Mouse (Mus musculus): ENCODE measurements at regions not wholly inside any gene's neighbourhood (a gene's known extent, or its start where the extent isn't known, plus 50 kb on each side); places are given as distances from the start of the nearest gene placed in this dataset.

GRCm38 (mm10) chr1:73725486-73725885 lies 398.8 kb downstream of the Tns1 start:
- DNase-seq = peak; percentile 39

DNA sequence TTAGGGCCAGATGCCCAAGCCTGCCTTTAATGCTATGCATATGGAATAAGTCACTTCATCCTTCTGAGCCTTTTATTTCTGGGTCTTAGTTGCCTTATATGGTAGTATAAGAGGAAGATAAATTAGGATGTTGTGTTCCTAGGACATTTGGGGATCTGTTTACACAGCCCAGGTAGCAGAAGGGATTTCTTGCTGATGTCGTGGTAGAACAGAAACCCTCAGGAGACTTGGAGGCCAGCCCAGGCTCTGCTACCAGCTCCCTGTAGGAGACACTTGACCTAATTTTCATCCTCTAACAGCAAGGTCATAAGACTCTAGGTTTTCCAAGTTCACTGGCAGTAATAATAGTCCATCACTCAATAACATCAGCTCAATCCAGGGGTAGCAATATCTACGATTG lies 399.7 kb downstream of the Tns1 start:
- peak; percentile 88 for DNase-seq

DNA sequence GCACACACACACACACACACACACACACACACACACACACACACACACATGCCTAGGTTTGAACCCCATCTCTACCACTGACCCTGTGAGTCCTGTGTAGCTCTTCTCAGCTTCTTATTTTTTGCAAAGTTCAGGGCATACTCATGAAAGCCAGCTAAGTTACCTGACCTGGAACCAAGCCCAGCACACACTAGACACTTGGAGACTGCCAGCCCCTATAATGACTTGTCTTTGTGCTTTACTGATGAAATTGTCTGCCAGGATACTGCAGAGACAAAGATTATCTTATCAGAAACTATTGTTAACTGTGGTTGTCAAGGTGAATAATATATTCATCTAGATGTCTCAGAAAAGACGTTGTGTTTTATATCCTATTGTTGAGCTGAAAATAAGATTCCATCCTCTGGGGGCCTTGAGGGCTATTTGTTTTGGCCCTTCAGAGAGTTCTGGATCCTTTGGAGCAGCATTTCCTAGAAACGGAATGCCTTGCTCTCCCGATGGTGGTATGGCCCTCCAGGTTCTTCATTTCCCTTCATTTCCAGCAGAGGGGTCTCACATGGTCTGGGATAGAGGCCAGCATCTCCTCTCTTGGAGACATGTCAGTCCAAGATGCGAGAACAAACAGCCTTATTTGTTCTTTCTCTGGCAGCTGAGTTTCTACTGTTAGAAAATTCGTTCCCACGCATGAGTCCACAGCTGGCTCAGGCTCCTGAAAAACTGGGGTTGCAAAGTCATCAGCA lies 402.6 kb downstream of the Tns1 start:
- no peak for DNase-seq

DNA sequence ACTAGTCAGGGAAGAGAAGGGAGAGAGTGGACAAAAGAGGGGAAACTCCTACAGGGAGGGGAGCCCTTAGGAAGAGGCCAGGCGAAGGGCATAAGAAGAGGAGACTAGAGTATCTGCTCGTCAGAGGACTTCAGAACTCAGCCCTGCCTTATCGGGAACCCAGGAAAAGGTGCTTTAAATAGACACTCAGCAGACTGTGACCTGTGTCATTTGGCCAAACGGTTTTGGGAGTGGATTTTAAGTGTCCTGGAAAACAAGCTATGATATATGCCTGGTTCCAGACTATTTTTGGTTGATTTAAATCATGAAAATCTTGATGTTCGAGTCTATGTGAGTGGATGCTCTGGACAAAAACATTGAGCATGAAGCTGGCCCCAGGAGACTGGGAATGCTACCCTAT lies 405.8 kb downstream of the Tns1 start:
- no peak for DNase-seq

DNA sequence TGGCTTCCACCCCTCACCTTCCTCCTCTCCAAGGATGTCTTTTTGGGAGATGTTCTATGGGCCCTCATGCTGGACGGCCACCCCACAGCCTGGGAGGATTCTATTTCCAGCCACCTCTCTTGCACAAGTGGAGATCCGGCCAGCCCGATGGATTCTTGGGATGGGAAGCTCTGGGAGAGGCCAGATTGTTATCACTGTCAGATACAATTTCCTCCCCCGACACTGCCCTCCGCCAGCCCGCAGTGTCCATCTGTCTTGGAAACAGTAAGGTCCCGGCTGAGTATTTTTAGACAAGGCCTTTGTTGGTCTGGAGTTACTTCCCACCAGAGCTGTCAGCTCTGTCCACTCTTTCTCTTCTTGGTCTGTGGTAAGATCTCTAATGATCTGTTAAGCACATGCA lies 406.8 kb downstream of the Tns1 start:
- peak; percentile 93 for DNase-seq

DNA sequence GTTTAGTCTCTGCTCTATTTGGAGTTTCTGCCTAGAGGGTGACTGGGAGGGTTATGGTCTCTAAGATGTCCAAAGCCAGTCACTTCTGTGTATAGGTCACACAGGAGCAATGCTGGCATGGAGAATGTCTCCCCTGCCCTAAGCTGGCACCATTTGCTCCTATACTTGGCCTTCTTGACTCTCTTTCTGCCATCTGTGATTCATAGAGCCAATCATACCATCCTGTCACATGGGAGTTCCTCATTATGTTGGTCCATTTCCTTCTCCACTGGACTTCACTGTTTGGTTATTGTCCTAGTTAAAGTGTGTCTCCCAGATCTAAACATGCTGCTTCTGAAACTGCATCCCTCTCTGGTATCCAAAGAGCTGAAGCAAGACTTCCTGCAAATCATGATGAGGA lies 407.3 kb downstream of the Tns1 start:
- DNase-seq = peak; percentile 60

- no peak for DNase-seq
These were observed 408.7 kb downstream of the Tns1 start for GRCm38 (mm10) chr1:73715571-73715970.

- DNase-seq = no peak
These were observed 421.8 kb downstream of the Tns1 start for GRCm38 (mm10) chr1:73702428-73702842.

DNA sequence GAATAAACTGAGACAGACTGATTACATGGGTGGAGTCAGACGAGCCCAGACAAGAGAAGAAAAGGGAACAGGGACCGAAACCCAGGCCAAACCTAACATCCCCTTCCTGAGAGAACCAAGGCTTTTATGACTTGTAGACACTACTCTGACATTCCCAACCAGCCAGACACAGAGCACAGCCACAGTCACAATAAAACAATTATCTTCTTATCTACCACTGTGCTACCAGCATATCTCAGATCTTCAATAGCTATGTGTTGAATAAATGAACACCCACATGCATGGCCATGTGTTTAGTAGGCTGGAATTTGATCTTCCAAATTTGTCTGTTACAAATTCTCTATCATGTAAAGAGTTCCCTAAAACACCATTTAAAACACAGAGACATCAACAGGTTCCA lies 430.7 kb downstream of the Tns1 start:
- DNase-seq = no peak

- DNase-seq = no peak
These were observed 438.5 kb downstream of the Tns1 start for GRCm38 (mm10) chr1:73685734-73686133.

GRCm38 (mm10) chr1:73685066-73685465 lies 439.2 kb downstream of the Tns1 start:
- no peak for DNase-seq

- no peak for DNase-seq
These were observed 440.1 kb downstream of the Tns1 start for GRCm38 (mm10) chr1:73684166-73684565.

DNA sequence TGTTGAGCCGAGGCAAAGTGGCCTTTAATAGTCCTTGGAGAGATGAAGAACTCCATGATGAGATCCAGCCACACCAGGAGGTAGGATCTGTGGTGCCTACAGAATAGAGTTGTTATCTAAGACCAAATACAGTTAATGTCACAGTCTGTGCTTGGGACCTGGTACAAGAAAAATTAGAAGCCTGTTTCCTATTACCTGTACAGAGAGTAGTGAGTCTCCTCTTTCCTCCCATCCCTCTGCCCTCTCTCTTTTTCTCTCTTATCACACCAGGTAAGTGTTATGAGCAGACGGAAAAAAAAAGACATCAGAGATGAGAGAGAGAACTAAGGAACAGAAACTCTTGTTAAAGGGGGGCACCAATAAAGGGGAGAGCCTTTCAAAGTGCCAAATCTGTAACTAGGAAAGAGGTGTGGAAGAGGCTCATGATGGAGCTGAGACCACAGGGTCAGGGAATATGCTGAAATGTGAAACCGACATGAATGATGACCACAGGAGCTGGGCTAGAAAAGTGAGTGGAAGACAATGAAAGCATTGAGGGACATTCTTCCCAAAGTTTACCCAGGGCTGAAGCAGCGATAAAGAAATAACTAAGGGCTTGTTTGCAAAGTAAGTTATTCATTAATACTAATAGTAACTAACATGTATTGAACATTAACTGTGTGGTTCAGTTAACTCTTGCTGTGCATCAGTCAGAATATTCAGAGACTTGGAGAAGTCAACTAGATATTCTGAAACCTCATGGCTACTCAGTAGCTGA lies 440.9 kb downstream of the Tns1 start:
- DNase-seq = no peak

- DNase-seq = no peak
These were observed 442.6 kb downstream of the Tns1 start for GRCm38 (mm10) chr1:73681697-73682096.

- DNase-seq = no peak
These were observed 443.4 kb downstream of the Tns1 start for GRCm38 (mm10) chr1:73680829-73681228.

DNA sequence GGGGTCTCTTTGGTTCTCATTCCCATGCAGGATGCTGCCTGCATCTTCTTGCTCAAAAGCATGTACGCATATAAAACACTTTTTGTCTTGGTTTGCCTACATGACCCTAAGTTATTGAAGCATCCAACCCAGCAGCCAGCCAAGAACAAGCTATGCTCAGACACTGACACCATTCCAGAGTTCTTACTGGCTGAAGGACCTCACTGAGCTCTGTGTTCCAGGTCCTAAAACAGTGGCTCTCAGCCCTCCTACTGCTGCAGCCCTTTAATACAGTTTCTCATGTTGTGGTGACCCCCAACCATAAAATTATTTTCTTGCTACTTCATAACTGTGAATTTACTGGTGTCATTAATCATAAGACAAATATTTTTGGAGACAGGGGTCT lies 450.4 kb downstream of the Tns1 start:
- DNase-seq = no peak

- no peak for DNase-seq
These were observed 450.9 kb downstream of the Tns1 start for GRCm38 (mm10) chr1:73673191-73673850.

DNA sequence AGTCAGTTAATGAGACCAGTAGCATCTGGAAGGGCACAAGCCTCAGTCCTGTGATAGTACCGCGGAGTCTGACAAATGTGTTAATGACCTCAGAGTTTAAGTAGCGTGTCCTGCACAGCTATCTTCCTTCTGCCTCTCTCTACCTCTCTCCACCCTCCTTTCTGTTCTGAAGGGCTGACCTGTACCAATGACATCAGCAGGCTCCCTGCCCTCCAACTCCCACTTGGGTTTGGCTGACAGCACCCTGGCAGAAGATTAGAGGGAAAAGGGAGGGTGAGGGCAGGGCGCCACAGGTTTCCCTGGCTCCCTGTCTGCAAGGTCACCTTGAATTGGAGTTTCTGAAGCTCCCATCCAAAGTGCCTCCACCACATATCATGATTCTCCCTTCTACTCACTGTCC lies 452.0 kb downstream of the Tns1 start:
- DNase-seq = no peak

GRCm38 (mm10) chr1:73668691-73669090 lies 455.6 kb downstream of the Tns1 start:
- DNase-seq = no peak

GRCm38 (mm10) chr1:73663546-73663945 lies 460.7 kb downstream of the Tns1 start:
- DNase-seq = no peak

- DNase-seq = no peak
These were observed 479.2 kb downstream of the Tns1 start for GRCm38 (mm10) chr1:73645011-73645410.

DNA sequence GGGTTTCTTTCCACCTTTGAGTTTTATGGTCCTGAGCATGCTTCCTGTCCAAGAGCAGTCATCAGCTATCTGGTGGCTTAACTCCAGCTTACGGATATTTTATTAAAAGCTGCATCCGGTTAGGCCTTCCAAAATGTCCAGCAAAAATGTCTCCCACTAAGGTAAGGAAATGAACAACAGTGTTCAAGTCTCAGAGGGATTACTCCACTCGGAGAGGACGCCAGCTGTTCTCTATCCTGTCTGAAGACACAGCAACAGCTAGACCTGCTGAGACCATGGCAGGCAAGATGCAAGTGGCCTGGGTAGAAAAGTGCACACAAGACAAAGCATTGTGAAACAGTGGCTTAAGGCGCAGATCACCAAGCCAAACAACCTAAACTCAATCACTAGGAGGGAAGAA lies 479.9 kb downstream of the Tns1 start:
- no peak for DNase-seq

DNA sequence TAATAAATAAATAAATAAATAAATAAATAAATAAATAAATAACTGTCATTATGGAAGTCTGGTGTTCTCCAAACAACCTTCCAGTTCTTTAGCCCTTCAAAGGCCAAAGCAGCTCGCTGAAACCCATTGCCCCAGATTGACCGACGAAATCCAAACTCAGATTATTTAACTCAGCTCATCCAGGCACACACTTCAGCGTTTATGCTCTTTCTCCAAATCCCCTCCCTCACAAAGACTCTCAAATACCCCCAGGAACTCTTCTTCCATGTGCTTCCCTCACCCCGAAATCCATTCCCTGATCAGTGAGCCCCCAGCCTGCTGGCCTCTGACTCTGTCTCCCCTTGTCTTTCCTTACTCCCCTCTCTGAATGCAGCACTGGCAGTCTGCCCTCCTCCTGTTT lies 480.8 kb downstream of the Tns1 start:
- no peak for DNase-seq

DNA sequence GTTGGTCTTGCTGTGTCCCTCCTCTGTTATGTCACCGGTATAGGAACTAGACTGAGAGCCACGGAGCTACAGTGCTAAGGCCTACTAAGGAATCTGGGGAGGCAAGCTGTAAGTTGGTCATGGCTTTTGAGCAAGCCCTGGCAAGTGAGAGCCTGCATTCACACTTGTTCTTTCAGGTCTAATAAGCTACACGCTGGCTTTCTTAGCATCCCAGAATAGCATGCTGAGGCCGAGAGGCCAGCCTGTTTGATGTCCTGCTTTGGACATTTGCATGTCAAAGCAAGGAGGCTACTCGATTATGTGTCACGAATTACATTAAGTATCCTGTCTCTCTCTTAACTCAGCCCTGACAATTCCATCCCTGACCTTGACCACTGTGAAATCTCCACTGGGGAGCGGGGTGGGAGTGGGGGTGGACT lies 481.5 kb downstream of the Tns1 start:
- DNase-seq = no peak
